Mouse (Mus musculus): ENCODE measurements around the gene Rab4a.

Gene Rab4a

DNA sequence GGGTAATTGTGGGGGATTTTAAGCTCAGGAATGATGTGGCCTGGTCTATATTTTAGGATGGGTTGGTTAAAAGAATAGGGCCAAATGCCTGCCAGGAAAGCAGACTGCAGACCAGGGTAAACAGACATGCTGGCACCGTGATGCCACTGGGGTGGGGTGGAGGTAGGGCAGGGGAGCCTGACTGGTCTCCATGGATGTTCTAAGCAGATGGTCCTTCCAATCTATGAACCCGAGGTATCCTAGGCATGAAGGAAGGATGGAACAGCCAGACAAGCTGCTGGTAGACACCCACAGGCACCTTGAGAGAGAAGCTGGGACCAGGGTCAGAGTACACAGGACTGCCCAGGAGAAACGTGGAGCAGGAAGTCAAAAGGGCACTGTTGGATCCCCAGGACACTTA lies 41.8 kb downstream of the Rab4a start:
- DNase-seq (ENCODE audit: low spot score): no peak

DNA sequence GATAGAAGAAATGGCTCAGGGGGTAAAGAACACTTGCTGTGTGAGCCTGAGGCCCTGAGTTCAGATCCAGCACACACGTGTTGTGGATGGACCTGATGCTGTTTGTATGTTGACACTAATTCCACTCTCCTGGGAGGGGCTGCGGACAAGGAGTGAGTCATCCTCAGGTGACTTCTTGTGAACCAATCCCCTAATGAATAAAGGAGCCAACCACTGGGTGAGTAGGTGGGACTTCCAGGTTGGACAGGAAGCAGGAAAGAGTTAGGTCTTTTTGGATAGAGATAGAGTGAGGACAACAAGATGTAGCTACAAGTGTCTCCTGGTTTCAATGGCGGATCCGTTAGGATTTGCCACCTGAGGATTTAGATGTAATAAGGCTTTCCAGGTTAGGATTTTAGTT lies 43.6 kb downstream of the Rab4a start:
- DNase-seq (ENCODE audit: low spot score): no peak

GRCm38 (mm10) chr8:123851590-123851989 lies 45.8 kb downstream of the Rab4a start:
- no peak for DNase-seq (ENCODE audit: low spot score)

DNA sequence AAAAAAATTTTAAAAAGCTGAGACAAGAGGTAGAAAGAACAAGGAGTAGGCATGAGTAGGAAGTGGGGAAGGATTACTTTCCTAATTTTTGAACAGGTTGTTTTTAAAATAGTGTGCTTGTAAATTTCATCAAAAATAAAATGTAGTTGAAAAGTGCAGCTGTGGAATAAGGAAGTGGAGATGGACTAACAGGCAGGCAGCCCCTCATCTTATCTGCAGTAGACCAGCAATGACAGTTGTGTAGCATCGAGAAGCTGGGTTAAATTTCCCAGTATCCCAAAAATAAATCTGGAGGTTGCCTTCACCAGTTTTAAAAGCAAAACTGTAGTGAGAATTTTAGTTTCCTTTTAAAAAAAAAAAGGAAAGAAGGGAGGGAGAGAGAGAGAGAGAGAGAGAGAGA lies 48.5 kb downstream of the Rab4a start:
- DNase-seq (ENCODE audit: low spot score): no peak

- DNase-seq (ENCODE audit: low spot score): no peak
Observed at GRCm38 (mm10) chr8:123854733-123855475, 49.1 kb downstream of the Rab4a start.

DNA sequence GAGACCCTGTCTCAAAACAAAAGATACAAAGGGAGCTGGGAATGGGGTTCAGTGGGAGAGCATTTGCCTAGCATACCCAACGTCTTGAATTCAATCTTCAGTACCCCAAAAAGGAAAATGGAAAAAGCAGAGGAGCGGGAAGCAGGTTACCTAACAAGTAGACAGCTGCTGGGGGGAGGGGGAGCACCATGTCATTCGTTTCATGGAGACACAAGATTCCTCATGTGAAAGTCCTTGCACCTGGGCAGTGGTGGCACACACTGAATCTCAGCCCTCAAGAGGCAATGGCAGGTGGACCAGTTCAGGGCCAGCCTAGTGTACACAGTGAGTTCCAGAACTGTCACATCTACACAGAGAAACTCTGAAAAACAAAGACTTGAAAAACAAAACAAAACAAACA lies 51.6 kb downstream of the Rab4a start:
- no peak for DNase-seq (ENCODE audit: low spot score)

- DNase-seq (ENCODE audit: low spot score): no peak
Observed at GRCm38 (mm10) chr8:123858574-123858940, 52.8 kb downstream of the Rab4a start.

DNA sequence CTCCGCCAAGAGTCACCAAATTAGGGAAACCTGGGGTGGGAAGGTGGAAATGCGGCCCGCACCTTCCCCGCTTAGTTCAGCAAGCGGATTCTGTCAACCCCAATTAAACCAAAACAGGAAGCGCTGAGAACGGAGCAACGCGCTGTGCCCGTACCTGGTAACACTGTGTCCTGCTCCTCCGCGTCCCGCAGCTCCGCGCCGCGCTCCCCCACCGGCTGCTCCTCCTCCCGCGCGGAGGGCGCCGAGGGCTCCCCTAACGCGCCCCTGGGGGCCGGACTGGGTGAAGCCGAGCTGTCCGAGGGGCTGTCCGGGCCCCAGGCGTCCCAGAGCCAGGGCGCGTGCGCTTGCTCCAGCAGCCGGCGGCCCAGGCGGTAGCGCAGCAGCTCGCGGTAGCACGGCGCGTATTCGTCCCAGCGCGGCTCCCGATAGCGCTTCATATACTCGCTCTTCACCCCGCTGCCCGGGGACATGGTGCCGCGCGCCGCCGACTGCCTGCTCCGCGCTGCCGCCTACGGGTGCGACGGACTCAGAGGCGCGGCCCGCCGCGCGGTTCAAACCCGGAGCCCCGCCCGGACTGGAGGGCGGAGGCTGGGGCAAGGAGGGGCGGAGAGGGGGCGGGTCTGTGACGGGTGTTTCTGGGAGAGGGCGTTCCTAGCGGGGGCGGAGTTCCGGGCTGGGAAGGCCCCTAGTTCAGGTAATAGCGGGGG lies 53.3 kb downstream of the Rab4a start:
- DNase-seq (ENCODE audit: low spot score): peak; percentile 85

GRCm38 (mm10) chr8:123859648-123860259 lies 54.0 kb downstream of the Rab4a start, which contains the start of gene Ccsap:
Gene Ccsap (minus strand): TSS chr8:123860209.
- peak; percentile 31 for DNase-seq (ENCODE audit: low spot score)

DNA sequence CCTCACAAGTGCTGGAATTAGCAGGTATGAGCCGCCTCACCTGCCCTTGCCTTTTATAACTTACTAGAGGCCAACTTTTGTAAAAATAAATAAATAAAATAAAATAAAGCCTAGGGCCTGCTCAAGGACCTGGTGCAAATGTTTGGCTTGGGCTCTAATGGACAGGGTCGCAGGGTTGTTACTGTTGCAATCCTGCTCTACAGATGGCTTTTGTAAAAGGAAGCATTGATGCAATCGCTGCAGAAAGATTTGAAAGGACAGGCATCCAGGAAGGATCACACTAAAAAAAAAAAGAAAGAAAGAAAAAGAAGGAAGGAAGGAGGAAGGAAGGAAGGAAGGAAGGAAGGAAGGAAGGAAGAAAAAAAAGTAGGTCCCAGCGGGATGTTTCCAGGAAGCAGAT lies 54.6 kb downstream of the Rab4a start:
- no peak for DNase-seq (ENCODE audit: low spot score)

DNA sequence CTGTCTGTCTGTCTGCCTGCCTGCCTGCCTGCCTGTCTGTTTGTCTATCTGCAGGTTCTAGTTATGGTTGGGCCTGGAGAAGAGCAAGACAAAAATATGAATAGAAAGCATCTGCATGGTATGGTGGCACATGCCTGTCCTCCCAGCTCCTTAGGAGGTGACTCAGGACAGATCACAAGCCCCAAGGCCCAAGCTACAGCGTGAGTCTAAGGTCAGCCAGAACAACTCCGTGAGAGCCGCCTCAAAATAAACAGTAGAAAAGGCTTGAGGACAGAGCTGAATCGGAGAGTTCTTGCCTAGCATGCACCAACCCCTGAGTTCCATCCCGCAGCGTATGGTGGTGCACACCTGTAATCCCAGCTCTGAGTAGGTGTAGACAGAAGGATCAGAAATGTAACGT lies 60.0 kb downstream of the Rab4a start:
- no peak for DNase-seq (ENCODE audit: low spot score)

DNA sequence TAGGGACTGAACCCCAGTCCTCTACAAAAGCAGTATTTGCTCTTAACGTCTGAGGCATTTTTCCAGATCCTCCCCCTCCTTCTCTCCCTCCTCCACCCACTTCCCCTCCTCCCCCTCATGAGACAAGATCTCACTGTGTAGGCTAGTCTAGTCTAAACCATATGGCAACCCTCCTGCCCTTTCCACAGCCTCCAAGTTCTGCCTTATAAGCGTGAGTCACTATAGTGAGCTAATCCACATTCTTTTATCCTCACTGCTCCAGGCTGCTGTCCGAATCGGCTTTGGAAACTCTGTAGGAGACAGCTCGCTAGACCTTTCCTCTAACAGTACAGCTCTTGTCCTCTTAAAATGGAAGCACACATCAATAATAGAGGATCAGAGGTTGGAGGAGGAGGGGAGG lies 61.2 kb downstream of the Rab4a start:
- no peak for DNase-seq (ENCODE audit: low spot score)

GRCm38 (mm10) chr8:123872048-123872447 lies 66.3 kb downstream of the Rab4a start:
- DNase-seq (ENCODE audit: low spot score): no peak

GRCm38 (mm10) chr8:123873364-123873763 lies 67.6 kb downstream of the Rab4a start:
- DNase-seq (ENCODE audit: low spot score): no peak

- no peak for DNase-seq (ENCODE audit: low spot score)
Observed at GRCm38 (mm10) chr8:123874324-123874723, 68.5 kb downstream of the Rab4a start.

DNA sequence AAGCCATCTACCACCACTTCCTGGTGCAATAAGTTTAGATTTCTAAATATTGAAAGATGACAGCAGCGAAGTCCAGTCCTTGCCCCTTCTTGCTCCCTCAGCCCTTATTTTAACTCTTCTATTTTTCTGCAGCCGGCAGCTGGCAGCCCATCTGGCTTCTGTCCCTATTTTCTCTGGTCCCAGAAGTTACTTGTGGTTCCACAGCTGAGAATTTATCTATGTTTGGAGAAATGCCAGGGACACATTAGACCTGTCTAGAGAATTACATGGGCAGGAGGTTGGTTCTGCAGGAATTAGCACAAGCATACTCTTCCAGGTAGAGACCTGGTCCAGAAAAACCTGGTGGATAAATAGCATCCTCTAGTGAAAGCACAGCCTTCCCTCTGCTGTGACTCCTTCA lies 72.1 kb downstream of the Rab4a start:
- DNase-seq (ENCODE audit: low spot score): no peak

- no peak for DNase-seq (ENCODE audit: low spot score)
Observed at GRCm38 (mm10) chr8:123880271-123880670, 74.5 kb downstream of the Rab4a start.

DNA sequence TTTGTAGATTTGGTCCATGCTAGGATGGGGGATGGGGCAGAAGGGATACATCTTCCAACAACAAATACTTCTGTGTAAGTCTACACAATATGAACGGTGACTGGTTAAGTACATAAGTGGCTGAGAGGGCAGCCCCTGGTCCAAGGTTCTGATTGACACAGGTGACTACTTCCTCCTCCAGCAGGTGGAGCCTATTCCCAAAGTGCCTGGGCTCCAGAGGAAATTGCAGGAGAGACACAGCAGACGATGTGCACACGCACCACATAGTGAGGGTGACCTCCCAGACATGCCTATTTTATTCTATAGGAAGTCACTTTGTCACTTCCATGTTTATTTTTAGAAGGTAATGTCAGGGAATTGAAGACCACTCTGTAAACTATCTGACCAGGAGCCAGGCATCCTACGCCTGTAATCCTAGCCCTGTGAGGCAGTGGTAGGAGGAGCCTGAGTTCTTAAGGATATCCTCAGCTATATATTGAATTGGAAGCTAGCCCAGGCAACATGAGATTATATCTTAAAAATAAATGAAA lies 75.1 kb downstream of the Rab4a start:
- no peak for DNase-seq (ENCODE audit: low spot score)

DNA sequence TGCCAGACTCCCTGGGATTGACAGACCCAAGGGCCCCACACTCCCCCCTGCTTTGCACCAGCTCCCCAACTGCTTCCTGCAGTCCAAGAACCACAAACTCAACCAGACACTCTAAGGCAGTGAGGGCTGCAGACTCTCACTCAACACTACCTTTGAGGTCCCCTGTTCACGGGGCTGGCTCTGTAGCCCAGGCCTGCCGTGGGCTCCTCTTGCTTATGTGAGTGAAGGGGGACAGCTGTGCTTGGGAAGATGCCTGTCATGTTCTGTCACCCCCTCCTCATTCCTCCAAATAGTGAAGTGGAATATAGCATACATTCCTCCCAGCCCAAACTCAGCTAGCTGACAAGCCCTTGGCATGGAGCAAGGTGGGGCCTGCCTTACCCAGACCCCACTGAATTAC lies 76.6 kb downstream of the Rab4a start:
- no peak for DNase-seq (ENCODE audit: low spot score)

DNA sequence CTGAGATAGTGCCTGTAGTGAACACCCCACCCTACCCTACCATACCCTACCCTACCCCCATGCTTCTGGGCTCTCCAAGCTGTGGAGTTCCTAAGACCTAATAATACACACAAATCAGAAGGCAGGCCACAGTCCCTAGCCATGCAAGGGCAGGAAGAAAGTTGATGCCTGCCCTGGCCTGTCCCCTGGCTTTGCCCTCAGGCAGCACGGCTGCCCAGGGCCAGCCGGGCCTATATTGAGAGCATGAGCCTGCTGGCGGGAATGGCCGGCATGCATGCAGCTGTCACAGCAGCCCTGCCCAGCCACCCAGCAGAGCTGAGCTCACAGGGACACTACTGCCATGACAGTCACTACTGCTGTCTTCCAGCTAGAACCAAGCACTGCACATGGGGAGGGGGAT lies 77.3 kb downstream of the Rab4a start:
- DNase-seq (ENCODE audit: low spot score): no peak

Measured in ovary, postnatal 14 days (tissue).